Mouse (Mus musculus) cerebellum, adult 8-10 months (tissue): ENCODE results near the gene Hist2h2ab.
A peak's percentile ranks its signal among the peaks of the same experiment; 100 is the strongest.
"Not testable (repeated sequence)": the region's sequence is repeated elsewhere in the genome, so short reads cannot be mapped to it uniquely, and the experiment has no call there.

Source experiments
- DNase-seq: peaks from one replicate; pipeline ENCODE4 v3.0.0; 2022

Hist2h2ab gene

GRCm38 (mm10) chr3:96262979-96263550, 43.4 kb downstream of the Hist2h2ab start, which contains the start of gene Hist2h4:
TSS of gene Hist2h4 (minus strand) at chr3:96263311.
- peak; percentile 99 for DNase-seq

- DNase-seq: peak; percentile 62
Observed at GRCm38 (mm10) chr3:96263558-96264403, 44.1 kb downstream of the Hist2h2ab start.

DNA sequence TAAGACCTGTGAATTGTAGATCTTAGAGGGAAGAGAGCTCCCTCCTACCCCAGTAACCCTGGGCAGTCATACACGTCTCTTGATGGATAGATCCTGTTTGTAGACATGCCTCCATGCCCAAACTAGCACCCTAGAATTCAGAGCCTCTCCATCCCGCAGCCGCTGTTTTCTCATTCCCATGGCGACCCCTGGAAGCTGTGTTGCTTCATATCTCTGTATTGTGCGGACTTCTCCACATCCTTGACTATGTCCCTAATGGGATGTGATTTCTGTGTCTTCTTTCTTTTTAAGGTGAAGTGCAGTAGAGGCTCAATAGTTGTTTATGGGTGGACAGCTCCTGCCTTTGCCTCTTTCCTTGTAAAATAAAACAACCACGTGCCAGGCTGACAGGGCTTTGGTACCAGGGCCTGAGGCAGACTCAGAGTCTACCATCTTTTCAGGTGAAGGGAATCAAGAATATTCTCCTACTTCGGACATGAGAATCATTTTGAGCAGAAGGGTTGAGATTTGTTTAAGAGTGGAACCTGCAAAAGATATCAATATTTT, 44.8 kb downstream of the Hist2h2ab start:
- no peak for DNase-seq

DNA sequence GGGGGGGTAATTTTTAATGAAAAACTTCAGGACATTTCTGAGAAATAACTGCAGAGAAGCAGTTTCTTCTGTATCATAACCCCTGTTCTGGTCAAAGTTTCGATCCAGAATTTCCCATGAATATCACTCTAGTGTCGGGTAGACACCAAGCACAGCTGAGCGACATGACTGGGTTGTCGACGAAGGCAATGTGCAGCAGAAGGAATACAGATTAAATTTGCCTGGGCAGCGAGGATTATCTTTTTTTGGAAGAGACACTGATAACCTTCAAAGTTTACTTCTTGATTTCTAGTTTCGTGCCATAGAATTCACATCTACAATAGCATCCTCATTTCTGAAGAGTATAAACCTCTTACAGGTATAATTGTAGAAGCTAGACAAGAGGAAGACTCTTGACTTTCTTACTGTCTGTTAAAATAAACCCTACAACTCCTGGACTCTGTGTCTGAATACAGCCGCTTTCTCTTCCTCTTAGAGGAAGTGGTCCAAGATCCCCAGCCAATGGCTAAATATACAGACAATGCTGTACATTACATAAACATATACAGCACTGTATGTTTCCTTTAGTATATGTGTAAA, 46.6 kb downstream of the Hist2h2ab start:
- DNase-seq: no peak

DNA sequence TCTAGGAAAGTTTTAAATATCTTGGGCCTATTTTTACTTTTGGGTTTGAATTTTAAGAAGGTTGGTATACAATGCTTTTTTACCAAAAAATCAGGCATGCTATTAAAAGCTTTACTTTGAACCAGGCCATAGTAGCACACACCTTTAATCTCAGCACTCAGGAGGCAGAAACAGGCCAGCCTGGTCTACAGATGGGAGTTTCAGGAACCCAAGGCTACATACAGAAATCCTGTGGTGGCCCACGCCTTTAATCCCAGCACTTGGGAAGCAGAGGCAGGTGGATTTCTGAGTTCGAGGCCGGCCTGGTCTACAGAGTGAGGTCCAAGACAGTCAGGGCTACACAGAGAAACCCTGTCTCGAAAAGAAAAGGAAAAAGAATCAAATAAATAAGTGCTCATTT, 47.9 kb downstream of the Hist2h2ab start:
- DNase-seq: no peak

GRCm38 (mm10) chr3:96268051-96268775, 48.5 kb downstream of the Hist2h2ab start, which contains the start of gene Hist2h3b:
TSS of gene Hist2h3b (plus strand) at chr3:96268654.
- peak; percentile 79 for DNase-seq

- DNase-seq: not testable (repeated sequence)
Observed at GRCm38 (mm10) chr3:96268776-96269378, 49.2 kb downstream of the Hist2h2ab start.
